Mouse (Mus musculus) embryonic facial prominence, embryonic 11.5 days (tissue): Measurements from ENCODE around the gene Il12rb1. TPM values are rescaled to one million over a fixed set of nuclear protein-coding genes. Genes with fewer than 3 reads are reported as not detected.
A peak's percentile ranks its signal among the peaks of the same experiment; 100 is the strongest.

Source experiments
- ATAC-seq: fragments of 200-750 bp; cut with Nextera tagmentation; replicated peaks from 2 replicates; pipeline ENCODE4 v1.8.0; 2017; ENCODE audit warnings: low read depth; ENCODE audit not compliant: insufficient number of reproducible peaks, low FRiP score, low TSS enrichment
- DNase-seq: peaks from one replicate; pipeline ENCODE4 v3.0.0-alpha.2; 2015; ENCODE audit warnings: low spot score
- H3K27ac ChIP-seq: fragments of 300-500 bp; sonication (generic); replicated peaks from 2 replicates; pipeline ENCODE4 v1.5.1; 2014; ENCODE audit warnings: mild to moderate bottlenecking, low read depth, low read length, control low read depth
- H3K27me3 ChIP-seq: fragments of 300-500 bp; sonication (generic); 2 replicates; pipeline ENCODE4 v1.6.1; 2014; ENCODE audit warnings: mild to moderate bottlenecking, low read length, moderate library complexity, mixed read lengths; ENCODE audit not compliant: control insufficient read depth, insufficient read depth
- H3K36me3 ChIP-seq: fragments of 300-500 bp; sonication (generic); replicated peaks from 2 replicates; pipeline ENCODE4 v1.6.1; 2014; ENCODE audit warnings: low read depth, mild to moderate bottlenecking, low read length, moderate library complexity, mixed read lengths; ENCODE audit not compliant: control insufficient read depth, insufficient read depth
- H3K4me1 ChIP-seq: fragments of 300-500 bp; sonication (generic); 2 replicates; pipeline ENCODE4 v1.6.1; 2014; ENCODE audit warnings: low read length, mixed read lengths; ENCODE audit not compliant: control insufficient read depth, insufficient read depth
- H3K4me2 ChIP-seq: fragments of 300-500 bp; sonication (generic); 2 replicates; pipeline ENCODE4 v1.6.1; 2014; ENCODE audit warnings: low read depth, mild to moderate bottlenecking, control low read depth, low read length, moderate library complexity
- H3K4me3 ChIP-seq: fragments of 300-500 bp; sonication (generic); 2 replicates; pipeline ENCODE4 v1.5.1; 2014; ENCODE audit warnings: low read depth, low read length, control low read depth
- H3K9ac ChIP-seq: fragments of 300-500 bp; sonication (generic); replicated peaks from 2 replicates; pipeline ENCODE4 v1.6.1; 2014; ENCODE audit warnings: mild to moderate bottlenecking, control low read depth, low read length
- H3K9me3 ChIP-seq: fragments of 300-500 bp; sonication (generic); replicated peaks from 2 replicates; pipeline ENCODE4 v1.6.1; 2016; ENCODE audit warnings: mild to moderate bottlenecking, low read length, inconsistent platforms, mixed read lengths; ENCODE audit not compliant: control insufficient read depth
- WGBS: fragments of 180-500 bp; shearing (Covaris S2); extraction: QIAGEN DNeasy Blood & Tissue Kit; methylation state at CpG from one replicate; pipeline ENCODE4 v1.1.7; 2014; 5-methylcytosine and 5-hydroxymethylcytosine counted together
- polyA plus RNA-seq: library from polyadenylated mRNA; unstranded; fragments of >200 nt; fragmentation: Nextera tagmentation; extraction: Ambion mirVana; gene quantifications from 2 replicates; pipeline ENCODE4 v1.2.1, GENCODE M21; 2014

Gene Il12rb1
- polyA plus RNA-seq, 1 experiment from 2014 or later, result 0.10 TPM

DNA sequence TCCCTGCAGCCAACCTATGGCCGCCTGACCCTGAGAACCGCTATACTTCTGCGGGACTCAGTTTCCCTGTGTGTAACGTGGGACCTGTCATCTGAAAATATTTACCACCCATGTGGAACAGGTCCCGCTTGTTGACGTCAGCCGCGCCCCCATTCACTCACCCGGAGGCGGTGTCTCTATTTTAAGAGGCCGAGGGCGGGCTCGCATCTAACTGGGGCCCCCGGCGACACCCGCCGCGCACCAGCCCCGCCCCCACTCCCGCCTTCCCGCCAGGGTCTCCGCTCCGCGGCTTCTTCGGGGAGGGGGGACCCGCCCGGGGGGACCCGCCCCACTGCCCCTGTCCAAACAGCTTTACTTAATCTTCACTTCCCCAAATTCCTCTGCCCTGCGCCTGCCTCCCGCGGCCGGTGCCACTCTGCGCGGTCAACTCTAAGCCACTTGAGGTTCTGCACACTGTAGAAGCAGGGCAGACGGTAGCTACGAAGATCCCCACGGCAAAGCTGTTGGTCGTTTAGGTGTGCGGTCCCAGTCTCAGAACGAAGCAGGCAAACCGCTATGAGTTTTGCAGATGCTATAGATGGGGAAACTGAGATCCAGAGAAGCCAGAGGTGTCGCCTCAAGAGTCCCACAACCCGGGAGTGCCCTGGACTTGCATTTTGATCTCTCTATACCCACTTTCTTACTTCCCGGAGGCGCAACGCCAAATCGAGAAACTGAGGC, 4.3 kb upstream of the Il12rb1 start:
- H3K4me1 ChIP-seq, result no peaks in the 10 kb centered on the region; the same call in 1 of the 2 replicates
- no peaks in the 10 kb centered on the region for H3K36me3 ChIP-seq
- no peak overlapping the region for H3K27ac ChIP-seq
- WGBS, result under 1% methylated on average over 47 of the region's 47 CpGs
- ATAC-seq, result no peak
- peak overlapping the region; percentile 32 for H3K9ac ChIP-seq
- H3K9me3 ChIP-seq, result no peaks in the 10 kb centered on the region
- DNase-seq, result peak; percentile 23
- peaks cover 32% of the 10 kb centered on the region for H3K27me3 ChIP-seq
- H3K4me2 ChIP-seq, result peak overlapping the region; percentile 79
- peak overlapping the region; percentile 42 for H3K4me3 ChIP-seq

DNA sequence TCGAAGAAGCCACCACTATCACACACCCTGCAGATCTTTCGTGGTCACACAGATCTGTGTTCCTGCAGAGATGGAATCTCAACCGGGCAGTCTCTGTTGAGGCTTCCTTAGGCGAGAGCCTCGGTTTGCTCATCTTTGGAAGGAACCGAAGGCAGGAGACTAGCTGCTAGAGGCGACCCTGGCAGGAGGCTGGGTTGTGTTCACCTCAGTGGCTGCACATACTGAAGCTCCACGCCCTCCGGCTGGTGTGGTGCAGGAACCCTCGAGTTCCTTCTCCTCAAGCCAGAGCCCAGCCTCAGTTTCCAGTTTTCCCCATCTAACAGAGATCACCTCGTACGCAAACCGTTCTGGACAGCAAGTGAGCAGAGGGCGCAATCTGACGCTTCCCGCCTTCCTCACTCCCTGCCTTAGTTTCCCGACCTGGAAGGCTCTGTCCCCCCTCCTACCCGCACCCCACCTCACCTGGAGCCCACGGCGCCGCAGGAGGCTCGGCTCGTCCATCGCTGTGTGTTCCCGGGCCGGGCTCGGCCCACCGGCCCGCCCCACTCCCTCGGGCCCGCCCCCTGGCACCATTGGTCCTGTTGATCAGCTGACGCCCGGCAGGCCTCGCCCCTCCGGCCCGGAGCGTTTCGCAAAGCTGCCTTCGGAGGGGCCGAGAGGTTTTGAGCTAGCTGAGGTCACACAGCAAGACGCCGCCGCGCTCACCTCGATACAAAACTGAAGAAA, 3.6 kb upstream of the Il12rb1 start, which contains the start of gene Mast3:
Gene Mast3, minus strand, starts transcription at position 574 of the 726 bp plus-strand sequence.
- Histone ChIP-seq H3K9ac (peak within 1 kb of the TSS; percentile 32), H3K4me2 (peak within 1 kb of the TSS; percentile 79), H3K9me3 (no peaks in the 10 kb centered on the region), H3K27ac (no peak within 1 kb of the TSS), H3K27me3 (peaks cover 25% of the 10 kb centered on the region), H3K4me1 (no peaks in the 10 kb centered on the region; the same call in 1 of the 2 replicates), H3K36me3 (no peaks in the 10 kb centered on the region), H3K4me3 (peak within 1 kb of the TSS; percentile 42)
- DNase-seq (peak; percentile 90), ATAC-seq (peak; percentile 82)
- WGBS, result 1% methylated on average over 45 of the region's 45 CpGs

DNA sequence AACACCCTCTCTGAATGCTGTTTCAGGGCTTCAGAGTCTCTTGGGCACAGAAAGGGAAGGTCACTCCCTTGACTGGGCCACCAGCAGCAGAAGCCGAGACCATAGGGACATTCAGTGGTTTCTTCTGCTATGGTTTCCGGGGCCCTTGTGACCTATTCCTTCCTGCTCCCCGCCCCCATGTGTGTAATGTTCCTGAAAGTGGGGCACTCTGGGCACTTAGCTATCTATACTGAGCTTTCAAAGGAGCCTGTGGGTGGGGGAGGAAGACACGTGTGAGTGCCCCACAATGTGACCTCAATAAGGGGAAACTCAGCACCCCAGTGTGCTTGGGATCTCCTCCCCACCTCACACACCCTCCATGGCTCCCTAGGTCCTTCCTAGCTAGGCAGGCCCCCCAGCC, 1.7 kb upstream of the Il12rb1 start:
- Histone ChIP-seq H3K4me3 (no peak overlapping the region), H3K9me3 (no peaks in the 10 kb centered on the region), H3K4me1 (no peaks in the 10 kb centered on the region; the same call in 1 of the 2 replicates), H3K36me3 (no peaks in the 10 kb centered on the region), H3K9ac (no peak overlapping the region), H3K27ac (no peak overlapping the region), H3K4me2 (no peak overlapping the region), H3K27me3 (peaks cover 15% of the 10 kb centered on the region)
- 66% methylated on average over 4 of the region's 4 CpGs for WGBS
- no peak for DNase-seq
- ATAC-seq, result no peak

DNA sequence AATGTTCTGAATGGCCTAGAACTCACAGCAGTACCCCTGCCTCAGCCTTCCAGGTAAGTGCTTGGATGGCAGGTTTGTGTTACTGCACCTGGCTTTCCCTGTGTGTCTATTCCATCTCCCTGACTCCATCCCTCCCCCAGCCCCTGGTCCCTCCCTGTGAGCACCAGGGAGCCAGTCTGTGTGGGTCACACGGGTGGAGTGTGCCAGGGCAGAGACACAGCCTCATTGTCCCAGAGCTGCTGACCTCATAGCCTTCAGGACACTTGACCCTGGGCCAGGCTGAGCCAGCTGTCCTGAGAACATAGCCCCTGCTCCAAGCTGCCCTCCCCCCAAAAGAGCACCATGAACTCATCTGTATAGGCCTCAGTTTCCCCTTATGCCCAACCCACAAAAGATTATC, 945 bp upstream of the Il12rb1 start:
- no peak overlapping the region for H3K9ac ChIP-seq
- H3K4me1 ChIP-seq, result no peaks in the 10 kb centered on the region; the same call in 1 of the 2 replicates
- DNase-seq (no peak), ATAC-seq (no peak)
- 21% methylated on average over 1 of the region's 1 CpGs for WGBS
- no peak overlapping the region for H3K27ac ChIP-seq
- H3K36me3 ChIP-seq, result no peaks in the 10 kb centered on the region
- no peak overlapping the region for H3K4me2 ChIP-seq
- H3K27me3 ChIP-seq, result peaks cover 15% of the 10 kb centered on the region
- H3K9me3 ChIP-seq, result no peaks in the 10 kb centered on the region
- H3K4me3 ChIP-seq, result no peak overlapping the region

DNA sequence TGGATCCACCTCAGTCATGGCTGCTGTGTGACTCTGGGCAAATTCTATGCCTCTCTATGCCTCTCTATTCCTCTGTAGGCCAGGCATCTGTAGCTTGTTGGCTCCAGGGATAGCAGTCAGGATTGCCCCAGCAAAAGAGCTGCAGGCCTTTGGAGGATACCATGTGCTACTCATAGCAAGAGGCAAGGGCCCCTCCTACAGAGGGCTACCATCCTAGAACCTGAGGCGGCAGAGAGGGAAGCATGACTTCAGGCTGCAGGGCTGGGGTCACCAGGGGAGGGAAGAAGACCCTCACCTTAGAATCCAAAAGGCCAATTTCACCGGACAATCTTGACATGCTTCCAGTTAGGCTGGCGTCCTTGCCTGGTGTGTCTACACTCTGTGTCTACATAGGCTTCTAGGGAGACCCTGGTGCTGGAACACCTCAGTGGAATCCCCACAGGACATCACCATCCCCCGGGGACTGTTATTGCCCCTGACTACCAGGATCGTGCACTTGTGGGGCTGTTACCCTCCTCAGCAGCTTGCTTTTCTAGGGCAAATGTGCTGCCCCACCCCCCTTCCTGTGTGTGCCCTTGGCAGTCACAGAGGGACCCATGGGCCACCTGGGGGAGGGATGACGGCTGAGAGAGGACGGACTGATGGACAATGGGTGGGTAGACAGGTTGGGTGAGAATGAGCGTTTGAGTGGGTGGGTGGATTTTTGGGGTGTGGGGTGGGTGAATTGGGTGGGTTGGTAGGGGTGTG, 879 bp downstream of the Il12rb1 start:
- Histone ChIP-seq H3K4me1 (no peaks in the 10 kb centered on the region; the same call in 1 of the 2 replicates), H3K36me3 (no peaks in the 10 kb centered on the region), H3K9me3 (no peaks in the 10 kb centered on the region), H3K9ac (no peak overlapping the region), H3K27me3 (peaks cover 8% of the 10 kb centered on the region; the same call in 1 of the 2 replicates), H3K27ac (no peak overlapping the region), H3K4me3 (no peak overlapping the region), H3K4me2 (no peak overlapping the region)
- WGBS, result 80% methylated on average over 8 of the region's 8 CpGs
- DNase-seq (no peak), ATAC-seq (no peak)

DNA sequence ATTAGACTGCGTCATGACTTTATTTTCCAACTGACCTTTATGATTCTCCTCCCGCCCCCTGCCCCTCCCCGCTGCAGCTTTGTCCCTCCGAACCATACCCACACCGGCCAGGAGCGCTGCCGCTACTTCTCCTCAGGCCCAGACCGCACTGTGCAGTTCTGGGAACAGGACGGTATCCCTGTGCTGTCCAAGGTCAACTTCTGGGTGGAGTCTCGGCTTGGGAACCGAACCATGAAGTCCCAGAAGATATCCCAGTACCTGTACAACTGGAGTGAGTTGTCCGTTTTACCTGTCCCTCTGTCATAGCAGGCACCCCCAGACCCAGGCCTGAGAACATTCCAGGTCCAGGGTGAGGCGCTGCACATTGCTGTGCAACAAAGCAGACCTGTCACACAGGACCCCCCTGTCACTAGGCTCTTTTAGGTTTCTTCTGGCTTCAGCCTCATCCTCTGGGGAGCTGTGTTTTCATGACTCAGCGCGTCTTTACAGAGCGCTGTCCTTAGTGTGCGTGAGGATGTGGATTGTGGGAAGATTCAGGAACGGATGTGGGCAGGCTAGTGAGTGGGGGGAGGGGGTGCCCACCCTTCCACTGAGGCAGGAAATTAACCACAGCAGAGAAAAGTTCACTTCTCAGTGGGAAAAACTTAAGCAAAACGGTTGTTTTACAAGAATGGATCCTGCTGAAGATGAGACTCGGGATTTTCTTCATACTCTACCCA, 2.9 kb downstream of the Il12rb1 start:
- H3K4me1 ChIP-seq, result no peaks in the 10 kb centered on the region
- 68% methylated on average over 20 of the region's 20 CpGs for WGBS
- no peak overlapping the region for H3K27ac ChIP-seq
- no peak overlapping the region for H3K4me3 ChIP-seq
- no peak for DNase-seq
- H3K9me3 ChIP-seq, result no peaks in the 10 kb centered on the region
- no peak for ATAC-seq
- H3K36me3 ChIP-seq, result no peaks in the 10 kb centered on the region
- no peak overlapping the region for H3K4me2 ChIP-seq
- no peaks in the 10 kb centered on the region for H3K27me3 ChIP-seq
- no peak overlapping the region for H3K9ac ChIP-seq

DNA sequence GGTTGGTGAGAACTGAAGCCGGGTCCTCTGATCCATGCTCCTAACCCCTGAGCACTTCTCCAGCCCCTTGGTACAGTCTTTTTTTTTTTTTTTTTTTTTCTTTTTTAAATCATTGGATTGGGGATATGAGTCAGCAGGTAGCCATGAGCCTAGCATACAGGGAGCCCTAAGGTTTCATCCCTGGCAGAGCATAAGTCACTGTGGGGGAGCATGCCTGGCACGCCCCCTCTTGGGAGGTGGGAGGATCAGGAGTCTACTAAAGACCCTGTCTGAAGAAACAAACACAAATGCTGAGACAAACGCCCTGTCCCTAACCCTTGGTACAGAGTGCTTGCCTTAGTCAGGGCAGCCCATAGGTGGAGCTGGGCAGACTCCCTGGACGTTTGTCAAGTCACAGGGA, 3.8 kb downstream of the Il12rb1 start:
- 47% methylated on average over 4 of the region's 4 CpGs for WGBS
- Histone ChIP-seq H3K9ac (no peak overlapping the region), H3K36me3 (no peaks in the 10 kb centered on the region), H3K9me3 (no peaks in the 10 kb centered on the region), H3K27ac (no peak overlapping the region), H3K4me3 (no peak overlapping the region), H3K4me1 (no peaks in the 10 kb centered on the region; the same call in 1 of the 2 replicates), H3K4me2 (no peak overlapping the region), H3K27me3 (peaks cover 9% of the 10 kb centered on the region)
- DNase-seq, result no peak
- ATAC-seq, result no peak
